Mouse (Mus musculus) urinary bladder, postnatal 10 days (tissue): Measurements from ENCODE around the gene Ccl7.

Experiments used
- DNase-seq: peaks from one replicate; pipeline ENCODE4 v3.0.0; 2022; ENCODE audit warnings: low spot score

The Ccl7 gene

DNA sequence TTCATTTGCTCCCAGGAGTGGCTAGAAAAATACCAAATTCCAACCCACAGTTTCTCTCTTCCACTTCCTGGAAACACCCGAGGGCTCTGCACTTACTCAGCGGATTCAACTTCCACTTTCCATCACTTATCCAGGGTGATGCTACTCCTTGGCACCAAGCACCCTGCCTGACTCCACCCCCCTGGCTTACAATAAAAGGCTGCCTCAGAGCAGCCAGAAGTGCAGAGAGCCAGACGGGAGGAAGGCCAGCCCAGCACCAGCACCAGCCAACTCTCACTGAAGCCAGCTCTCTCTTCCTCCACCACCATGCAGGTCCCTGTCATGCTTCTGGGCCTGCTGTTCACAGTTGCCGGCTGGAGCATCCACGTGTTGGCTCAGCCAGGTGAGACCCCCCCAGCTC is 10.2 kb upstream of the Ccl7 start, which contains the start of gene Ccl2:
TSS of gene Ccl2 (plus strand) at position 216 of the 400 bp plus-strand sequence.
- no peak for DNase-seq

DNA sequence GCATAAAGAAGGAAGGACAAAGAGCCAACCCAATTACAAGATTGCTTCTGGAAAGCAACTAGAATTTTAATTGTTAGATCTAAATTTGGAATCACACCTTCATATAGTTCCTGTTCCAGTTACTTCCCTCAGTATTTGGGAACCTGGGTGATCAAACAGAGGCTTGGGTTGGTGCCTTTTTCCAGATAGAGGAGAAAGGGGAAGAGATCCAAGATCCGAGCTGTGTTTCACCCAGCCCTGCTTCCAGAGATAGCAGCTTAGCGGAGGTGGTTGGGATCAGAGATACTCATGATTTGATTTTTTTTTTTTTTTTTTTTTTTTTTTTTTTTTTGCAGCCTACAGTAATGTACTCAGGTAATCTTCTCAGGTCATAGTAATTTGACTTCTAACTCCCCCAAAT is 9.7 kb upstream of the Ccl7 start:
- DNase-seq: no peak

DNA sequence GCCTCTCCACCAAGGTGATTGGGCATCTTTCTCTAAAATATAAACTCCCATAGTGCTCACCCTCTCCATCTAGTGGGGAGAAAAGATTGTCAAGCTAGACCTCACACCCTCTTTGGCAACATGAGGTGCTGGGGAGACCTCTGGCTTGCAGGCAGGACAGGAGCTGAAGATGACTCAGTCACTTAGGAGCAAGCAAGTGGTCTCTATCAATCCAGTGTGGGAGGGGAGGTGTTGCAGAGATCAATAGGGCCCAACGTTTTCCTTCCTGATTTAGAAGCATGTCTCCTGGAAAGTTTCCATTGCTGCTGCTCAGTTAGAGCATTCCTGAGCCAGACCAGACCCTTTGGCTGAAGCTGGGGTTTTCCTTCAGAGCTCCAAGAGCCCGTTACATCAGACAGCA is 7.0 kb upstream of the Ccl7 start, which contains the start of gene Gm17268:
TSS of gene Gm17268 (minus strand) at position 28 of the 400 bp plus-strand sequence.
- DNase-seq: no peak

DNA sequence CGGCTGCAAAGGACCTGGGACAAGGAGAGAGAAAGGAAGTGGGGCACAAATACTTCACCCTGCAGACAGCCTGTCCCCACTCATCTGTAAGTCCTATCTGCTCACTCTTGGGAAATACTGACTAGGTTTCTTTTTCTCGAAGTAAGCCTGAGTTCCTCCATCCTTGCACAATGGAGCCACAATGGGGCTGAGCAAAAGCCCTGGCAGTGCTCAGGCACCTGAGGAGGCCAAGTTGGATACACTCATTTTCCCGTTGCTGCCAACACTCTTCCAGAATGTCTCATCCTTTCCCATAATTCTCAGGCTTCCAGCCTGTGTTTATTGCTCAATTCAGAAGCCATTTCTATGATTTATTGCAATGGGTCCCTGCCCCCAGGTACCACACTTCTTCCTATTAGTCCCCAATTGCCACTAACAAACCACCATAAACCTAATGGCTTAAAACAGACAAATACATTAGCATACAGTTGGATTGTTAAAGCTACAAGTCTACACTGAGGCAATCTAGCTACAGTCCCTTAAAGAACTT is 6.3 kb upstream of the Ccl7 start:
- no peak for DNase-seq

DNA sequence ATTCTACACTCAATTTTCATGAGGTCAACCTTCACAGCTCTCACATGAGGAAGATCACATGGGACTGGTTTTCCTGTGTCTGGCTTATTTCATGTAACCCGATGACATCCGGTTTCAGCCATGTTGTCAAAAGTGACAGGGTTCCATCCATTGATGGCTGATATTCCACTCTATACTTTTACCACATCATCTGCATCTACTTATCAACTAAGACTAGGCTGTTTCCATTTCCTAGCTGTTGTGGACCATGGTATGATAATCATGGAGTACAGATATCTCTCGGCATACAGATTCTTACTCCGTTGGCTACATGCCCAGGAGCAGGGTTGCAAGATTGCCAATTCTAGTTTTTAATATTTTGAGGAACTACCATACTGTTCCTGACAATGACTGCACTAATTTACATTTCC is 3.8 kb upstream of the Ccl7 start:
- DNase-seq: no peak

DNA sequence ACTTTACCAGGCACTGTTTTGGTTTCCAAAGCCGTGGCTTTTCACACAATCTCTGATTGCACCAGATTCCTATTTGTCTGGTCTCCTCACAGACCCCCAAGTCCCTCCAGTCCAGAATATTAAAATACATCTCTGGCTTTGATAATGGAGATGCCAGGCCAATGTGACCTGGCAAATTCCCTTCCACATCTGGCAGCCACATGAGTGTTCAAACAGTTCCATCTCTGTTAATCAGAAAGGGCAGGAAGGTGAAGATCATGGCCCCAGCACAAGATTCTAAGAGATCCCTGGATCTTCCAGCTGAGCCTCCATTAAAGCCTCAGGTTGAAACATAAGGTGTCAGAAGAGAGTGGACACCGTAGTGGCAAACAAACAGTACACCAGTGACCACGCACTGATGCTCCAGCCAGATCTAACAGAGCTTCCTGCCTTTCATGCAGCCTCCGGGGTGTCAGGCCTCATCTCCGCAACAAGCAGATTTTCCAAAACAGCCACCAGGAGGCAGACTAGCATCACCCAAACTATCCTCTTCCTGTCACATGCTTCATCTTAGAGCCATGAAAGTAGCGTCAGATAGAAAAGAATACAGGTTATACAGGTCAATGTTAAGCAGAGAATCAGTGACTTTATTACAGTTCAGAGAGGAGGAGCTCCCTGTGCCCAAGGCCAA is 2.4 kb downstream of the Ccl7 start:
- no peak for DNase-seq

DNA sequence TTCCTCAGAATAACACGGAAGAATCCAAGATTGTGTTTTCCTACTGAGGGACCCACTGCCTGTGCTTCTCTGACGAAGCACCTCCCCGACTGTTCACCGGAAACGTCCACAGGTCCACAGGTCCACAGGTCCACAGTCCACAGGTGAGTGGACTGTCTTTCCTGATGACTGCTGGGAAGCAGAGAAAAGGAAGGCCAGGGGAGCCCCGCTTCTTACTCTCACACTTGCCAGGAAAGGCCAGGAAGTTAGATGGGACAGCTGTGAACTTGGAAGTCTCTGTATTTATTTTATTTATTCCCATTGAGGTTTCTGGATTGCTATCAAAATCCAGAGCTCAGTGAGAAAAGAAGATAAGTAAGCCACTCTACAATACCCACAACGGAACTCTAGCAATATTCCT is 8.3 kb downstream of the Ccl7 start:
- DNase-seq: no peak

DNA sequence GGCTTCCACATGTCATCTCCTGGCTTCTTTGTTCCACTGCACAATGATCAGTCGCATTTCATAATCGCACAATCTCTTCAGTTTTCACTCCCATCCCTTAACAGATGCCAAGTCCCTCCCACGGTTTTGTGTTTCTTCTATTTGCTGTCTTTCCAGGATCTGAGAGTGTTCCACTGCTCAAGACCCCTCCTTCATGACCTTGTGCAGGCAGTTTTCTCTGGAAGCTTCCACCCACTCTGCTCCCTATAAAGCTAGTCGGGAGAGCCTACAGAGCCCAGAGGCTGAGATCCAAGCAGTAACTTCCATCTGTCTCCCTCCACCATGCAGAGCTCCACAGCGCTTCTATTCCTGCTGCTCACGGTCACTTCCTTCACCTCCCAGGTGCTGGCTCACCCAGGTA is 12.1 kb downstream of the Ccl7 start, which contains the start of gene Ccl11:
TSS of gene Ccl11 (plus strand) at position 178 of the 400 bp plus-strand sequence.
- DNase-seq: no peak

DNA sequence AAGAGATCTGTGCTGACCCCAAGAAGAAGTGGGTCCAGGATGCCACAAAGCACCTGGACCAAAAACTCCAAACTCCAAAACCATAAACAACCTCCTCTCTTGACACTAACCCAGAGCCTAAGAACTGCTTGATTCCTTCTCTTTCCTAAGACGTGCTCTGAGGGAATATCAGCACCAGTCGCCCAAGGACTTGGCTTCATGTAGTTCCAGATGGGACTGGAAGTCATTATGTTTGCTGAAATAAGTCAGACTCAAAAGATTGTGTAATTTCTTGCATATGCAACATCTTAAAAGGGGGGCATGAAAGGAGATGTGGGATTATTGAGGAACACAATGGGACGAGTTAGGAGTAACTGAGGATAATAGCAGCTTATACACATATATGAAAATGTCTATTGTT is 16.7 kb downstream of the Ccl7 start:
- no peak for DNase-seq

DNA sequence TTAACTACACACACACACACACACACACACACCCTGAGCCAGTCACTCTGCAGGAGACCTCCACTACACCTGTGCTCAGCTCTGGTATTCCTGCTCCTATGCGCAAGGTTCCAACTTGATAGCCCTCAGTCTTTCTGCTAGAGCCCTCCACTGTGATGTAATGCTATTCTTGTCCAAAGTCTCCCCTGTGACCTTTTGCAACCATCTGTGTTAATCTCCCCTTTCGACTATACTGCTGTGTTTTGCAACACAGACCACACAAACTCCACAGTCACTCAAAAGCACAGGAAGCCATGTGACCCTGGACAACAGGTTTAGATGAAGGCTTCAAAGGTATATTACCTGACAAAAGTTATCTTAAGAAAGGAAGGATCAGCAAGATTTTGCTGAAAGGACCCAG is 17.9 kb downstream of the Ccl7 start:
- DNase-seq: no peak

DNA sequence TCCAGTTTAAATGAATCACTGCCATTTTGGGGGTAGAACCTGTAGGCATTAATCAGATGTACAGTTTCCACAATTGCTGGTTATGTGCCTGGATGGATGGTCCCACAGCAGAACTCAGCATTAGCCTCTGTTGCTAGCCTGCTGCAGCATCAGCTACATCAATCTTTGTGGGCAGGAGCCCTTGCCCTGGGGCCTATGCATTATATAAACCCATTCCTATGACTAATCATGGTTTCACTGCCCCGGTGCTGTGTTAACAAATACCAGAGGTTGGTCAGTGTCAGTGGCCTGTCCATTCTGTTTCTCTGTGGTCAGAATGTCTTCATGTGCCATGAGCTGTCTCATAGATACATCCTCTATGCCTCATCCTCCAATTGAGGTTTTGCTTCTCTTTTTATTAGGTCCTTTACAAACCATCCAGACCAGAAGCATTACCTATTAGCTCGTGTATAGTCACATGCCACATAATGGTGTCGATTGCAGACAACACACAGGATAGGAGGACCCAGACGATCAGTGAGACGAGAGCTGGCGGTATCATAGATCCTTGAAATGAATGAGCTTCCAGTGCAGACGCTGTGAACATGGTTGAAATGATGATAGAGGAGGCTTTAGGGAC is 21.6 kb downstream of the Ccl7 start:
- no peak for DNase-seq

DNA sequence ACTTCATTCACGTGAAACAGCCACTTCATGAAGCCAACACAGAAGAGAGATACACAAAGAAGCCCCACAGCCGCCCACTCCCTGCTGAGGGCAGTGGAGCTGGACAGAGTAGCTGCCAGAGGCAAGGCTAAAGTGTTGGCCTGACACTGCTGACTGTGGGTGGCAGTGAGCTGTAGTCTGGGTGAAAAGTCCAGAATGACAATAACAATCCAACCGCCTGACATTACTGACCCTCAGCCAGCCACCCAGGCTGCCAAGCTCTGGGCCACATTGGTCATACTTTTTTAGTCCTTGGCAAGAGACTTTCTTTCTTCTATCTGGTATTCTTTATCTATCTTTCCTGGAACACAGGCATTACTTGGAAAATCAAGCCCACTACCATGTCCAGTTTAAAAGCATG is 25.6 kb downstream of the Ccl7 start:
- DNase-seq: no peak

DNA sequence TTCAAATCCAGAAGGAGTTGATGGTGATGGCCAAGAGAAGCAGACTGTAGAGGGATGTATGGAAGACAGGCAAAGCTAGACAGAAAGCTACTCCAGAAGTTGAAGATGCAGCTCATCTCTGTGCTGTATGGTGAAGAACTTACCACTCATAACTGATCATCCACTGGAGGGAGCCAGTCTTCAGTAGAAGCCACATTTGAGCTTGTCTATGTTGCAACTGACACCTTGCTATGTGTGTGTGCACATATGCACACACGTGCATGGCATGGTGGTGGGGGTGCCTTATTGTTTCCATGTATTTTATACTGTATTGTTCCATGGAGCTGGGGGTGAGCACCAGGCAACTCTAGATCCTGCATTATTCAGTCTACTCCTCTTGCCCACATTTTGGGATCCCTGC is 26.9 kb downstream of the Ccl7 start:
- no peak for DNase-seq

DNA sequence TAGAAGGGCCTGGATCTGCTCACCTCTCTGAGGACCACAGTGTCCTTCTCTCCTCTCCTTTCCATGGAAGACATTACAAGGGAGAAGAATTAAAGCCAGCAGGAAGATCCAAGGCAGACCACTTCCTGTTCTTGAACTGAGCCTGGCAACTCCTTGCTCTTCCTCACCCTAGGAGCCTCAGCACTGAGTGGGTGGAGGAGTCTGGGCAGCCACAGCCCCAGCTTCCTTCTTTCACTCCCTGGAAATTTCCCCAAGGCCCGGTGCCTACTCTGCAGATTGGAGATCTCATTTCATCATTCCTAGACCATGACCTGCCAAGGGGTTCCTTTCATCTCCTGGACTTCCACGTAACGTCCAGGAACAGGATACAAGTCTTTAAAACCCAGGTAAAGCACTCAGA is 27.5 kb downstream of the Ccl7 start:
- no peak for DNase-seq

DNA sequence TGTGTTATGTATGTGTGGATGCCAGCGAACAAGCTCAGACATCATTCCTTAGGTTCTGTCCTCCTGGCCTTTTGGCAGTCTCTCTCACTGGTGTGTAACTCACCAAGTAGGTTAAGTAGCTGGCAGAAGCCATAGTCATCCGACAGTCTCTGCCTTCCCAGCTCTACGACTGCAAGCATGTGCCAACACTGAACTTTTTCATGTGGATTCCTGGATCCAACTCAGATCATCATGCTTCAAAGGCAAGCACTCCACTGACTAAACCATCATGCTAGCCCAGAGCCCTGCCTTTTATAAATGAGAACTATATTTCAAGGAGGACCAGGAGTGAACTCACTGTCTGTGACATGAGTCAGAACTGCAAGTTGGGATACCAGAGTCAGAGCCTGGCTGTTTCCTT is 28.2 kb downstream of the Ccl7 start:
- no peak for DNase-seq

DNA sequence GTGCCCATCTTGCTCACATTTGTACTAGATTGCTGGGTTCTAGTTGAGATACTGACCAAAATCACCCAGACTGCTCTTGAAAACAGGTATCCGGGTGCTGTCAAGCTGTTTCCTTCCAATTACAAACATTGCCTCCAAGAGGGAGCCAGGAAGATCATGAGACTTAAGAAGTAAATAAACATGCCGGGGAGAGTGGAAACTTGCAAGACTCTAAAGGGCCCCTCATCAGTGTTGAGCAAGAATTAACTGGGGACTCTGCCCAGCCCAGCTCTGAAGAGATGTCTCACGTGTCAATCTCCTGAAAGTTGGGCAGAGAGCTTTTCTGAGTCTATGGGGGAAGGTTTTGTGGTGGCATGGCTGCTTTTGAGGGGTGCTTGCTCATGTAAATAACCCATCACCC is 31.5 kb downstream of the Ccl7 start:
- no peak for DNase-seq

DNA sequence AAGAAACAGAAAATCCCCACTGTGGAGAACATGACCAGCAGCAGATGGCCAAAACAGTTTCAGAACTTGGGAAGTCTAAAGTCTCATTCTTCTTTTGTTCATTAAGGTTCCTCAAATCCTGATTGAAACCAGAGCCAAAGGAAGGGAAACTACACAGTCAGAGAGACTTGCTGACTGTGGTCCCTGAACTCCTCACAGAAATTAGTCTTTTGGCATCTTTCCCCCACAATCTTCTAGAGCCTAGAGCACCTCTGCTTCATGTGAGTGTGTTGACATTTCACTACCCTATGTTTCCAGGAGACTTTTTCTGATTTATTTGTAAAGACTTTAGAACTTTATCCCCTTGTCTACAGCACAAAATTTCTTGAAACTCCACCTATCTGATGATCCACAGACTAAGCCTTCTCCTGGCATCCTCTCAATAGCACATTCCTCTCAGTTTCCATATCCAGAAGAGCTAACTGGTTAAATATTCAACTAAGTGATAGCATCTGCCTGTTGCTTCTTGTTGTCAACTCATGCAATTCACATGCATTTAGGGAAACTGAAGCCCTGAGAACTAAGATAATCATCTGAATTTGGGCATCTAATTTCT is 32.7 kb downstream of the Ccl7 start:
- DNase-seq: no peak

DNA sequence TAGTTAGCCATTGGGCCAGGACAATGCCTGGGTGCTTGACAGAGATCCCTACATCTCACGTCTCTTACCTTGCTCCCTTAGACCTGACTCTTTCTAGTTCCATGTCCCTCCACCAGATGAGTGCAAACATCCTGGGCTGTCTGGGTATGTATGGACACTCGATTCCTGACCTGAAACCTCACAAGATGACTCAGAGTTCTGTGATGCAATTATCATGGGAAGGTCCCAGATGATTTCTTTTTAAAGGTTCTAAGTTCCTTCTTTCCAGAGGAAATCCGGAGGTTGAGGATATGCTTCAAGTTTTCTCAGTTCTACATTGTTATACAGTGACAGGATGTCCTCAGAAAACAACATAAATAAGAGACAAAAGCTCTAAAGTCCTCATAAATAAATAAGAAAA is 35.4 kb downstream of the Ccl7 start:
- DNase-seq: no peak

DNA sequence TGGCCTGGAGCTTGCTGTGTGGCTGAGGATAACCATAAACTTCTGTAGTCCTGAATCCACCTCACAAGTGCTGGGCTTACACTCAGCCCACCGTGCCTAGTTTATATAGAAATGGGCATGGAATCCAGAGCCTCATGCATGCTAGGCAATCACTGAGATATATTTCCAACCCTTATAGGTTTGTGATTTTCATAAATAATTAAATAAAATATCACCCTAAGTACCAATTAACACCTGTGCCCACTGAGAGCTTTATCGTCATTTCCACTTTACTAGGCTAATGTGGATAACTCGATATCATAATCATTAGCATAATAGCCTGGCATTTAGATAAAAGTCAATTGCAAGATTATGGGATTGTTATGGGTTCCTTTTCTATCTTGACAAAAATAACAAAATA is 38.8 kb downstream of the Ccl7 start:
- no peak for DNase-seq
